ENCODE assay signal across 7 mouse cellular contexts in the genomic region with DNA sequence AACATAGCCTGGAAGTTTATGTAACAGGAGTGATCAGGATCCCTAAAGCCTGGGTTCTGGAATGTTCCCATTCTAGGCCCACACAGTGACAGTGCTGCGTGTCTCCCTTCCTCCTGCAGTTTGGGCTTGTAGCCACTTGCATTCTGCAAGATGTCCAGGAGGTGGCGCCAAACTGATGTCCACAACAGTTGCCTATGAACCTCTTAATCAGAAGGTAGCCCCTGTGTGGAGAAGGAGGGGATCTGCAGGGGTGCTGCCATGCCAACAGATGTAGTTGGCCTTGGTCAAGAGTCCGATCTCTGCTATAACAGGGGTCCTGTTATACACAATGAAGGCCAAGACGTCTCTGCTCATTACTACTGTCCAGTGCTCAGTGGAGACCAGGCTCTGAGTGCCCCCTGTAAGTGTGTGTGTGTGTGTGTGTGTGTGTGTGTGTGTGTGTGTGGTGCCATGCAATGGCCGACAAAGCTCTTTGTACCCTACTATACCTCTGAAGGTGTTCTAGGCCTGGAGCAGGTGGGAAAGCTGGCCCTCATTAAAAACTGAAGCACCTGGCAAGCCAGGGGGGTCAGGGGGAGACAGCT. TPM values are rescaled to one million over a fixed set of nuclear protein-coding genes. Genes with fewer than 3 reads are reported as not detected.
DNase-seq lines count a peak whose midpoint lies in the region; ATAC-seq and TF ChIP-seq lines count a peak whose summit lies in the region.

No protein-coding gene starts in this region.

- H3K9me3 ChIP-seq in limb, embryonic 10.5 days (replicated peaks), result no peaks in the 10 kb centered on the region
- H3K9me3 ChIP-seq in midbrain, embryonic 15.5 days, result no peaks in the 10 kb centered on the region

- no peak overlapping the region for H3K9ac ChIP-seq in midbrain, embryonic 15.5 days

- ATAC-seq in midbrain, embryonic 15.5 days (replicated peaks), result peak; percentile 66

- H3K4me1 ChIP-seq in kidney, adult 2 months (ENCODE audit: control insufficient read depth, insufficient read depth, low read length), result peaks cover 4% of the 10 kb centered on the region; the same call in 1 of the 2 replicates
- peaks cover 40% of the 10 kb centered on the region for H3K4me1 ChIP-seq in limb, embryonic 10.5 days
- H3K4me1 ChIP-seq in midbrain, embryonic 15.5 days, result no peaks in the 10 kb centered on the region; the same call in 1 of the 2 replicates

- WGBS in kidney, adult 2 months, result 30% methylated on average over 5 of the region's 5 CpGs
- WGBS in limb, embryonic 10.5 days, result 39% methylated on average over 5 of the region's 5 CpGs
- 33% methylated on average over 5 of the region's 5 CpGs for WGBS in midbrain, embryonic 15.5 days

- no peak overlapping the region for H3K4me2 ChIP-seq in midbrain, embryonic 15.5 days

- no peaks in the 10 kb centered on the region for H3K27me3 ChIP-seq in kidney, adult 2 months (replicated peaks; ENCODE audit: control insufficient read depth, insufficient read depth, low read length)
- no peaks in the 10 kb centered on the region for H3K27me3 ChIP-seq in limb, embryonic 10.5 days (ENCODE audit: low read depth, poor library complexity, severe bottlenecking)
- no peaks in the 10 kb centered on the region for H3K27me3 ChIP-seq in midbrain, embryonic 15.5 days (replicated peaks)

- no peak for TF ChIP-seq POLR2A in kidney, adult 2 months (IDR thresholded peaks at IDR 0.05; ENCODE audit: low read depth, low read length)

- intact Hi-C loops in gastrocnemius, postnatal 36 days (cut with DNase I), result loop anchor here (2.0 kb wide), 2 partner anchors 145 to 185 kb away; no protein-coding TSS in a partner anchor

- peak; percentile 99 for TF ChIP-seq CTCF in kidney, adult 2 months (conservative IDR thresholded peaks at IDR 0.05; ENCODE audit: insufficient read depth, insufficient read length, low read depth, low read length)

- DNase-seq in adrenal gland, adult 2 months, result peak; percentile 85
- DNase-seq in embryo, embryonic 10 days (ENCODE audit: low spot score), result peak; percentile 92
- DNase-seq in gastrocnemius, postnatal 36 days, result peak; percentile 84 to 92
- peak; percentile 91 for DNase-seq in kidney, adult 2 months
- DNase-seq in limb, embryonic 10.5 days (ENCODE audit: low spot score), result peak; percentile 91
- DNase-seq in spleen, adult 18-20 months, result peak; percentile 45 to 63

- H3K27ac ChIP-seq in kidney, adult 2 months (ENCODE audit: insufficient read depth, low read depth, low read length), result no peak overlapping the region
- 0 out of 2 replicates have a peak overlapping the region, but pooled peaks have one; percentile 25 for H3K27ac ChIP-seq in limb, embryonic 10.5 days
- no peak overlapping the region for H3K27ac ChIP-seq in midbrain, embryonic 15.5 days

- no peaks in the 10 kb centered on the region for H3K36me3 ChIP-seq in kidney, adult 2 months (ENCODE audit: control insufficient read depth, insufficient read depth, low read length)
- no peaks in the 10 kb centered on the region for H3K36me3 ChIP-seq in limb, embryonic 10.5 days
- H3K36me3 ChIP-seq in midbrain, embryonic 15.5 days (replicated peaks), result no peaks in the 10 kb centered on the region

- no peak overlapping the region for H3K4me3 ChIP-seq in kidney, adult 2 months (ENCODE audit: insufficient read depth, low read depth, low read length)
- no peak overlapping the region for H3K4me3 ChIP-seq in limb, embryonic 10.5 days
- no peak overlapping the region for H3K4me3 ChIP-seq in midbrain, embryonic 15.5 days

RNA-seq across cellular contexts. Expression of a gene that starts 24.5 kb away (rescaled TPM):
- 10 to 100 TPM; 18.9 to 21.6 TPM for total RNA-seq in adrenal gland, adult 2 months (2021)
- 13.1 and 14.2 TPM in 2 replicates for polyA plus RNA-seq in adrenal gland, adult 2 months (2012; rRNA removed)
- 1 to 10 TPM; 1.6 to 2.5 TPM for total RNA-seq in gastrocnemius, postnatal 36 days (2021)
- 16.5 and 16.8 TPM in 2 replicates for polyA plus RNA-seq in kidney, adult 2 months (2012; rRNA removed)
- 4.9 and 6.3 TPM in 2 replicates for polyA plus RNA-seq in limb, embryonic 10.5 days (2016; fragmentation: Nextera tagmentation; extraction: Ambion mirVana)
- polyA plus RNA-seq in midbrain, embryonic 15.5 days (2015; fragmentation: Nextera tagmentation; extraction: Ambion mirVana), result 25.0 and 25.6 TPM in 2 replicates

RNA-seq across cellular contexts. Expression of a gene that starts 42.3 kb away (rescaled TPM):
- total RNA-seq in adrenal gland, adult 2 months (2021), result 10 to 100 TPM; 10.6 to 14.3 TPM
- 3.8 and 4.1 TPM in 2 replicates for polyA plus RNA-seq in adrenal gland, adult 2 months (2012; rRNA removed)
- 100 to 1,000 TPM; 194 to 214 TPM for total RNA-seq in gastrocnemius, postnatal 36 days (2021)
- 6.6 and 7.3 TPM in 2 replicates for polyA plus RNA-seq in kidney, adult 2 months (2012; rRNA removed)
- 0.96 and 1.2 TPM in 2 replicates for polyA plus RNA-seq in limb, embryonic 10.5 days (2016; fragmentation: Nextera tagmentation; extraction: Ambion mirVana)
- polyA plus RNA-seq in midbrain, embryonic 15.5 days (2015; fragmentation: Nextera tagmentation; extraction: Ambion mirVana), result 2.7 and 2.8 TPM in 2 replicates
